Mouse (Mus musculus) heart, embryonic 15.5 days (tissue): ENCODE results near the gene Smg6. TPM values are rescaled to one million over a fixed set of nuclear protein-coding genes. Genes with fewer than 3 reads are reported as not detected.

Experiments used
- ATAC-seq: fragments of 200-750 bp; cut with Nextera tagmentation; replicated peaks from 2 replicates; pipeline ENCODE4 v1.8.0; 2017; ENCODE audit warnings: low read depth, moderate TSS enrichment; ENCODE audit not compliant: insufficient number of reproducible peaks, insufficient read depth, low FRiP score
- H3K27ac ChIP-seq: fragments of 300-500 bp; sonication (generic); 2 replicates; pipeline ENCODE4 v1.5.1; 2015; ENCODE audit warnings: mild to moderate bottlenecking, inconsistent platforms
- H3K27me3 ChIP-seq: fragments of 300-500 bp; sonication (generic); 2 replicates; pipeline ENCODE4 v1.6.1; 2015; ENCODE audit warnings: inconsistent platforms
- H3K36me3 ChIP-seq: fragments of 300-500 bp; sonication (generic); 2 replicates; pipeline ENCODE4 v1.6.1; 2015; ENCODE audit warnings: mild to moderate bottlenecking, inconsistent platforms
- H3K4me1 ChIP-seq: fragments of 300-500 bp; sonication (generic); replicated peaks from 2 replicates; pipeline ENCODE4 v1.6.1; 2015; ENCODE audit warnings: inconsistent platforms
- H3K4me2 ChIP-seq: fragments of 300-500 bp; sonication (generic); 2 replicates; pipeline ENCODE4 v1.6.1; 2015; ENCODE audit warnings: inconsistent platforms, mild to moderate bottlenecking, moderate library complexity
- H3K4me3 ChIP-seq: fragments of 300-500 bp; sonication (generic); 2 replicates; pipeline ENCODE4 v1.5.1; 2015; ENCODE audit warnings: mild to moderate bottlenecking, inconsistent platforms
- H3K9ac ChIP-seq: fragments of 300-500 bp; sonication (generic); 2 replicates; pipeline ENCODE4 v1.6.1; 2015; ENCODE audit warnings: mild to moderate bottlenecking, inconsistent platforms
- H3K9me3 ChIP-seq: fragments of 300-500 bp; sonication (generic); replicated peaks from 2 replicates; pipeline ENCODE4 v1.6.1; 2016; ENCODE audit warnings: inconsistent platforms
- WGBS: fragments of 180-500 bp; shearing (Covaris S2); methylation state at CpG from one replicate; pipeline ENCODE4 v1.1.7; 2015; ENCODE audit warnings: mixed read lengths; 5-methylcytosine and 5-hydroxymethylcytosine counted together
- polyA plus RNA-seq: library from polyadenylated mRNA; unstranded; fragments of >200 nt; fragmentation: Nextera tagmentation; extraction: Ambion mirVana; gene quantifications from 2 replicates; pipeline ENCODE4 v1.2.1, GENCODE M21; 2015

The Smg6 gene
- polyA plus RNA-seq, 1 experiment from 2014 or later, result 10.0 TPM

- no peak for ATAC-seq
- Histone ChIP-seq H3K27ac (no peak overlapping the region), H3K9me3 (no peaks in the 10 kb centered on the region), H3K36me3 (no peaks in the 10 kb centered on the region; the same call in 1 of the 2 replicates), H3K27me3 (no peaks in the 10 kb centered on the region), H3K4me1 (no peaks in the 10 kb centered on the region), H3K4me3 (no peak overlapping the region), H3K9ac (no peak overlapping the region), H3K4me2 (no peak overlapping the region)
These were observed 49.0 kb downstream of the Smg6 start for GRCm38 (mm10) chr11:74974615-74975014.

GRCm38 (mm10) chr11:74976835-74977687 is 51.4 kb downstream of the Smg6 start:
- H3K4me2 ChIP-seq, result no peak overlapping the region
- no peak overlapping the region for H3K4me3 ChIP-seq
- H3K27me3 ChIP-seq, result no peaks in the 10 kb centered on the region
- 0 out of 2 replicates have a peak, but pooled peaks cover 4% of the 10 kb centered on the region for H3K4me1 ChIP-seq
- H3K36me3 ChIP-seq, result peaks cover 6% of the 10 kb centered on the region; the same call in 1 of the 2 replicates
- 87% methylated on average over 3 of the region's 3 CpGs for WGBS
- ATAC-seq, result no peak
- H3K9ac ChIP-seq, result no peak overlapping the region
- no peaks in the 10 kb centered on the region for H3K9me3 ChIP-seq
- H3K27ac ChIP-seq, result no peak overlapping the region

DNA sequence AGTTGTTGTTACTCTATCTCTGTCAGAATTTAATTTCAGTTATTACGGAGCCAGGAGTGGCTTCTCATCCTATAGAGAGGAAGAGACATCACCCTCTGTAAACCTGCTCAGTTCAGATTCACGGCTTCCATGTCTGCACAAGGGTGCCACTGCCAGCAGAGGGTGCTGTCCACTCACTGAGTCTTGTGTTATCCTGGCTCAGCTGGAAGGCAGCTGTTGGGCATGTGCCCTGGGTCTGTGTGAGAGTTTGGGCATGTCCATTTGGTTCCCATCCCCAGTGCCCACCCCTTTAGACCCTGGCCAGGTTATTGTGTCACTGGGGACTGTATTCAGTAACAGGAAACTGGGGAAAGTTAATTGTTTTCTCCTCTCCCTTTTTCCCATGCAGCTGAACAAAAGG is 55.8 kb downstream of the Smg6 start:
- H3K27me3 ChIP-seq, result no peaks in the 10 kb centered on the region
- no peak overlapping the region for H3K4me3 ChIP-seq
- WGBS, result 42% methylated on average over 2 of the region's 2 CpGs
- H3K36me3 ChIP-seq, result peaks cover 6% of the 10 kb centered on the region; the same call in 1 of the 2 replicates
- H3K27ac ChIP-seq, result 0 out of 2 replicates have a peak overlapping the region, but pooled peaks have one; percentile 4
- 0 out of 2 replicates have a peak, but pooled peaks have one; percentile 43 for ATAC-seq
- no peaks in the 10 kb centered on the region for H3K9me3 ChIP-seq
- H3K9ac ChIP-seq, result no peak overlapping the region
- no peak overlapping the region for H3K4me2 ChIP-seq
- 0 out of 2 replicates have a peak, but pooled peaks cover 4% of the 10 kb centered on the region for H3K4me1 ChIP-seq

GRCm38 (mm10) chr11:74982241-74982640 is 56.6 kb downstream of the Smg6 start:
- Histone ChIP-seq H3K9me3 (no peaks in the 10 kb centered on the region), H3K27me3 (no peaks in the 10 kb centered on the region), H3K4me3 (no peak overlapping the region), H3K4me1 (0 out of 2 replicates have a peak, but pooled peaks cover 4% of the 10 kb centered on the region), H3K36me3 (peaks cover 6% of the 10 kb centered on the region; the same call in 1 of the 2 replicates), H3K4me2 (no peak overlapping the region), H3K27ac (0 out of 2 replicates have a peak overlapping the region, but pooled peaks have one; percentile 4), H3K9ac (no peak overlapping the region)
- ATAC-seq, result no peak

DNA sequence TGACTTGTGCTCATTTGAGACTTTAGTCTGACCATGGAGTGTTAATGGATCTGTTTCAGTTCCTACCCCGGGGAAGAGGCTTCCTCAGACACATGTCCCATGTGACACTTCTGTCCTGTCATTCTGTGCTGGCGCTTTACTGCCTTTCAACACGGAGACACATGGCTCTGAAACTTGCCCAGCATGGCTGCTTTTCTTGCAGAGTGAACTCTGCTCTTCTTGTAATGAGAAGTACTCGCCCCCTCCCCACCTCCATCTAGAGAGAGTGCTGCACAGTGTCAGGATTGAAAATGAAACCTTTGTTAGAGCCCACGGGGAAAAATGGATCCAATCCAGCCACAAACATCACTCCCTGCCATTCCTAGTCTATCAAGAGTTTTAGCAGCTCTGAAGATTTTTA is 62.5 kb downstream of the Smg6 start:
- no peak overlapping the region for H3K4me3 ChIP-seq
- H3K4me1 ChIP-seq, result peaks cover 37% of the 10 kb centered on the region
- 0 out of 2 replicates have a peak, but pooled peaks cover 4% of the 10 kb centered on the region for H3K36me3 ChIP-seq
- H3K27ac ChIP-seq, result peak overlapping the region; percentile 54
- H3K9me3 ChIP-seq, result no peaks in the 10 kb centered on the region
- H3K27me3 ChIP-seq, result no peaks in the 10 kb centered on the region
- no peak overlapping the region for H3K9ac ChIP-seq
- no peak for ATAC-seq
- H3K4me2 ChIP-seq, result peak overlapping the region; percentile 34; the same call in 1 of the 2 replicates
- WGBS, result 24% methylated on average over 5 of the region's 5 CpGs

GRCm38 (mm10) chr11:74989047-74989446 is 63.4 kb downstream of the Smg6 start:
- Histone ChIP-seq H3K4me2 (no peak overlapping the region), H3K9ac (no peak overlapping the region), H3K27ac (peak overlapping the region; percentile 54), H3K36me3 (0 out of 2 replicates have a peak, but pooled peaks cover 4% of the 10 kb centered on the region), H3K27me3 (no peaks in the 10 kb centered on the region), H3K4me1 (peaks cover 37% of the 10 kb centered on the region), H3K9me3 (no peaks in the 10 kb centered on the region), H3K4me3 (no peak overlapping the region)
- WGBS, result 54% methylated on average over 2 of the region's 2 CpGs
- ATAC-seq, result 0 out of 2 replicates have a peak, but pooled peaks have one; percentile 31

GRCm38 (mm10) chr11:74990501-74990900 is 64.9 kb downstream of the Smg6 start:
- Histone ChIP-seq H3K36me3 (0 out of 2 replicates have a peak, but pooled peaks cover 4% of the 10 kb centered on the region), H3K4me1 (peaks cover 37% of the 10 kb centered on the region), H3K4me2 (no peak overlapping the region), H3K27ac (no peak overlapping the region; the same call in 1 of the 2 replicates), H3K4me3 (no peak overlapping the region), H3K9ac (no peak overlapping the region), H3K9me3 (no peaks in the 10 kb centered on the region), H3K27me3 (no peaks in the 10 kb centered on the region)
- 53% methylated on average over 5 of the region's 5 CpGs for WGBS
- no peak for ATAC-seq

GRCm38 (mm10) chr11:74991290-74991689 is 65.7 kb downstream of the Smg6 start:
- no peak overlapping the region for H3K27ac ChIP-seq

GRCm38 (mm10) chr11:74992427-74992987 is 66.9 kb downstream of the Smg6 start:
- H3K9ac ChIP-seq, result no peak overlapping the region
- H3K9me3 ChIP-seq, result no peaks in the 10 kb centered on the region
- H3K36me3 ChIP-seq, result peaks cover 7% of the 10 kb centered on the region; the same call in 1 of the 2 replicates
- H3K27me3 ChIP-seq, result no peaks in the 10 kb centered on the region
- peak overlapping the region; percentile 27 for H3K27ac ChIP-seq
- H3K4me2 ChIP-seq, result no peak overlapping the region
- peaks cover 37% of the 10 kb centered on the region for H3K4me1 ChIP-seq
- WGBS, result 60% methylated on average over 9 of the region's 9 CpGs
- ATAC-seq, result no peak; the same call in 1 of the 2 replicates
- H3K4me3 ChIP-seq, result no peak overlapping the region

More at GRCm38 (mm10) chr11:74991290-74991689, 65.7 kb downstream of the Smg6 start:
- 59% methylated on average over 1 of the region's 1 CpGs for WGBS
- no peak overlapping the region for H3K9ac ChIP-seq
- H3K36me3 ChIP-seq, result 0 out of 2 replicates have a peak, but pooled peaks cover 5% of the 10 kb centered on the region
- ATAC-seq, result no peak
- peaks cover 37% of the 10 kb centered on the region for H3K4me1 ChIP-seq
- H3K9me3 ChIP-seq, result no peaks in the 10 kb centered on the region
- no peaks in the 10 kb centered on the region for H3K27me3 ChIP-seq
- H3K4me3 ChIP-seq, result no peak overlapping the region
- H3K4me2 ChIP-seq, result no peak overlapping the region

DNA sequence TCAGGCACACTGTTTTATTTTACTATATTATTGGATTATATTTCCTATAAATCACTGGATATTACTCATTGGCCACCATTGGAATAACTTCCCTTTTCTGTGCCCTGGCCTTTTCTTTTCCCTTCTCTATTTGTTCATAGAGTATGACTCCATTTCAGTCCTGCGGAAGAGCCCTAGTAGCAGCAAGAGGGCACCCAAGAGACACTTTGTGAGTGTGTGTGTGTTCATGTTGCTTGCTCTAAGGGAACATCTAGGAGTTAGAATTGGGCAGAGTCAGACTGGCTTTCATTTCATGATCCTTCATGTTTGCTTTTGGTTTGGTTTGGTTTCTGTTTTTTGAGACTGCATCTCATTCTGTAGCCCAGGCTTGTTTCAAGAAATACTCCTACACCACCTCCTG is 68.5 kb downstream of the Smg6 start:
- Histone ChIP-seq H3K27ac (no peak overlapping the region), H3K36me3 (peaks cover 18% of the 10 kb centered on the region; the same call in 1 of the 2 replicates), H3K9ac (no peak overlapping the region), H3K4me2 (no peak overlapping the region), H3K27me3 (no peaks in the 10 kb centered on the region), H3K4me1 (peaks cover 22% of the 10 kb centered on the region), H3K4me3 (no peak overlapping the region), H3K9me3 (no peaks in the 10 kb centered on the region)
- ATAC-seq, result no peak
- WGBS, result 77% methylated on average over 1 of the region's 1 CpGs

DNA sequence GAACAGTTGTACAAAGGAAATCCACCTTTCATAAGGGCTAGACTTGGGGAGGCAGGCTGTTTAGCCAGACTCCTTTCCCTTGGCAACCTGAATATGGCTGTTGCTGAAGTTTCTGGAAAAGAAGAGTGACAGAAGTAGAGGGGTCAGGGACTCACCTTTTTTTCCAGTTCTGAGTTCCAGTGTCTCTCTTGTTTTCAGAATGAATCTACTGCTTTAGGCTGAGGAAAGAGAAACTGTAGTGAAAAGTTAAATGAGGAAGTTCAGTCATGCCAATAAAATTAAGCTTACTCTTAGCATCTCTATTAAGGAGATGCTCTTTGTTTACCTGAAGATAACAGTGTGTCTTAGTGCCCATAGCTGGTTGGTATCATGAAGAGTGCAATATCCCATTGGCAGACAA is 69.2 kb downstream of the Smg6 start:
- no peak for ATAC-seq
- no peak overlapping the region for H3K4me2 ChIP-seq
- H3K27me3 ChIP-seq, result no peaks in the 10 kb centered on the region
- peaks cover 18% of the 10 kb centered on the region for H3K4me1 ChIP-seq
- H3K9ac ChIP-seq, result no peak overlapping the region
- H3K9me3 ChIP-seq, result no peaks in the 10 kb centered on the region
- H3K36me3 ChIP-seq, result peaks cover 18% of the 10 kb centered on the region; the same call in 1 of the 2 replicates
- no peak overlapping the region for H3K4me3 ChIP-seq
- no peak overlapping the region for H3K27ac ChIP-seq
